Mouse (Mus musculus): ENCODE data around the gene Usp54.
"Not testable (repeated sequence)": the region's sequence is repeated elsewhere in the genome, so short reads cannot be mapped to it uniquely, and the experiment has no call there.

Gene Usp54

GRCm38 (mm10) chr14:20654690-20655421, 14.0 kb upstream of the Usp54 start:
- no peak for DNase-seq (ENCODE audit: extremely low spot score)

GRCm38 (mm10) chr14:20651722-20652256, 10.9 kb upstream of the Usp54 start:
- no peak for DNase-seq (ENCODE audit: extremely low spot score)

DNA sequence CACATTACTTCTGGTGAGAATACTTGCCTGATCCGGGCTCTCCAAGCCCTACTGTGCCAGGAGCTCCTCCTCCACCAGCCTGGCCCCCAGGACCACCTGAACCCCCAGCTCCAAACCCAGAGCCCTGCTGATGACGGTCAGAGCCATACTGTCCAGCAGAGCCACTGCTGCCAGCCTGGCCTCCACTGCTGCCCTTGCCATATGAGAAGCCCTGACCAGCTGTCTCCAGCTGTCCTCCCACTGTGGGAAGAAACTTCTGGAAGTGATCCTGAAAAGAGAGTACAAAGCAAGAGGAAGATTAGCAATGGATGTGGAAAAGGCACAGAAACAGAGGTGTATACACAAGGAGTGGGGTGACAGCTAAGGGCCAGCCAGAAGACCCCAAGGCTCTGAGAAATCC, 10.1 kb upstream of the Usp54 start:
- DNase-seq (ENCODE audit: extremely low spot score) = no peak

DNA sequence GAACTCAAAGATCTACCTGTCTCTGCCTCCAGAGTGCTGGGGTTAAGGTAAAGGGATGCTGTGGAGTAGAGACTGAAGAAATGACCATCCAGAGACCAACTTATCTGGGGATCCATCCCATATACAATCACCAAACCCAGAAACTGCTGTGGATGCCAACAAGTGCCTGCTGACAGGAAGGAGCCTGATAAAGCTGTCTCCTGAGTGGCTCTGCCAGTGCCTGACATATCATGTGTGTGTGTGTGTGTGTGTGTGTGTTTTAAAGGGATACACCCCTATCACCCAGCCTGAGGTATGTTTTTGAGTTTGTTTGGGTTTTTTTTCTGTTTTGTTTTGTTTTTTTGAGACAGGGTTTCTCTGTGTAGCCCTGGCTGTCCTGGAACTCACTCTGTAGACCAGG, 5.5 kb upstream of the Usp54 start:
- no peak for DNase-seq (ENCODE audit: extremely low spot score)

DNA sequence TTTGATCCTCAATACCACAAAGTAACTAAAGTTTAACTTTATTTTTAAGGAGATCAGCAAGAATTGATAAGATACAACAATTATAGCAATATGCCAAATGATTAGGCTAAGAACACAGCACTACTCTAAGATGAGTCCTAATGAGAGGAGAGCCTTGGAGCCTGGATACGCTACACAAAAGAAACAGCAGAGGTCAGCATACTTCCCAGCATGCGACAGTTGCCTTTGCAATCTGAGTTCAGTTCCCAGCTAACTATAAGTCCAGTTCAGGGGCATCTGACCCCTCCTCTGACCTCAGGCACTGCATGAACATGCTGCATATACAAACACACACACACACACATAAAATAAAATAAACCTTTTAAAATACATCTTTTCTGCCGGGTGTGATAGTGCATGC, 4.7 kb upstream of the Usp54 start:
- no peak for DNase-seq (ENCODE audit: extremely low spot score)

GRCm38 (mm10) chr14:20641438-20641875, 594 bp upstream of the Usp54 start:
- no peak for DNase-seq (ENCODE audit: extremely low spot score)

- peak; percentile 44 for DNase-seq (ENCODE audit: extremely low spot score)
Observed at GRCm38 (mm10) chr14:20639918-20640619, 794 bp downstream of the Usp54 start.

DNA sequence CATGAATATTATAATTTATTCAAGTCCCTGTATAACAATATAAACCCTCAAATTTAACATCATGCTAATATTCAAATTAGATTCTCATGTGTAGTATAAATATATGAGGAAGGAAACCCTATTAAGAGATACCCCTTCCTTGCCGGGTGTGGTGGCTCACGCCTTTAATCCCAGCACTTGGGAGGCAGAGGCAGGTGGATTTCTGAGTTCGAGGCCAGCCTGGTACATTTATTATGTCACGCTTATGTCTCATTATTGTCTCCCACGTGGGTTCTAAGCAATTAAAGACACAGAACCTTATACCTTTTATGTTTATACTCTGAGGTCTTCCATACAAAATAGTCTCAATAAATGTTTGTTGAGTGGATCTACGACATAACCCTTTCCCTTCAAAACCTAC, 2.2 kb downstream of the Usp54 start:
- DNase-seq (ENCODE audit: extremely low spot score) = no peak

DNA sequence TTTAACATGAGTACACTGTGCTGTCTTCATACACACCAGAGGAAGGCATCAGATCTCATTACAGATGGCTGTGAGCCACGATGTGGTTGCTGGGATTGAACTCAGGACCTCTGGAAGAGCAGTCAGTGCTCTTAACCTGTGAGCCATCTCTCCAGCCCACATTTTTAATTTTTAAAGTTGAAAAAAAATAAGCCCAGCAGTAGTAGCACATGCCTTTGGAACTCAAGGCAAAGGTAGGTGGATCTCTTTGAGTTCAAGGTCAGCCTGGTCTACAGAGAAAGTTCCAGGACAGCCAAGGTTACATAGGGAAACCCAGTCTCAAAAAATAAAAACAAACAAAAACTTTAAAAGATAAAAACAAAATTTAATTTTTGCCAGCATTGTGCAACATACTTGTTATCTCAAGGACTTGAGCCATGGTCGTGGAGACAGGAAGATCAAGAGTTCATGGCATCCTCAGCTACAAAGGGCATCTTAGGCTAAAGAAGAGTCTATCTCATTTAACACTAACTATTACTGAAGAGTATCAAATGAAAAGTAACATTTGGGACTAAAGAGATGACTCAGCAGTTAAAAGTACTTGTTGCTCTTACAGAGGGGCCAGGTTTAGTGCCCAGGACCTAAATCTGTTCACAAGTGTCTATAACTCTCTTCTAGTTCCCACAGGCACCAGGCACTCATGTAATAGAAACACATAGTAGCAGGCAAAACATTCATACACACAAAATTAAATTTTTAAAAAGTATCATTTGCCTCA, 2.9 kb downstream of the Usp54 start:
- no peak for DNase-seq (ENCODE audit: extremely low spot score)

- DNase-seq (ENCODE audit: extremely low spot score) = not testable (repeated sequence)
Observed at GRCm38 (mm10) chr14:20636968-20637367, 3.9 kb downstream of the Usp54 start.

DNA sequence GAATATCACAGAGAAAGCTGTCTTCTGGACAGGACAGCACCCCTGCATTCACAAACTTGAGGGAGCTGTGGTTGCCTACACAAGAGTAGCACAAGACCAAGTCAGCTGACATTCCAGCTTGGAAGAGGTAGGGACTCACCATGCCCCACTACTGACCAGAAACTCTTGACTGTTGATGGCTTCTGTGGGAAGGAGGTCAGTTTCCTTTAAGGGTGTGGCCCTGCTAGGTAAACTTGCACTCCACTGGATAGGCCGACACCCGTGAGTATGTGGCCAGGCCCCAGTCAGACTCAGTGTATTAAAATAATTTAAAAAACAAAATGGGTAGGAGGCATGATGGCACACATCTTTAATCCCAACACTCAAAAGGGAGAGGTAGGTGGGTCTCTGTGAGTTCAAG, 5.3 kb downstream of the Usp54 start:
- no peak for DNase-seq (ENCODE audit: extremely low spot score)

GRCm38 (mm10) chr14:20631253-20631652, 9.6 kb downstream of the Usp54 start:
- DNase-seq (ENCODE audit: extremely low spot score) = no peak

DNA sequence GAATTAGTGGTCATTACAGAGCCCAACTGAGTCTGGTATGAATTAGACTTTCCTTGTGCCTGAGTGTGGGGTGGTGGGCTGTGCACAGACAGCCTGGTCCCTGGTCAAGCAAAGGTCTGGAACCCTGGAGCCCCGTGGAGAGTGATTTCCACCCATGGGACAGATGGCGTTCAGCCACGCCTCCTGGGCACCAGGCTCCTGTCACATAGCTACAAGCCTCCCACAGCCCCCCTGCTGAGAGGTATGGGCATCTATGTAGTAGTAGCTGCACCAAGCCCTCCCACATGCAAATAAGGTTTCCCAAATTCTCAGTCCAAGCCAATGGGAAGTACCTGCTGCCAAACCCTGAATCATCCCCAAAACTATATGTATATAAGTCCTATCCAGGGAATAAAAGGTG, 13.9 kb downstream of the Usp54 start:
- DNase-seq (ENCODE audit: extremely low spot score) = no peak

DNA sequence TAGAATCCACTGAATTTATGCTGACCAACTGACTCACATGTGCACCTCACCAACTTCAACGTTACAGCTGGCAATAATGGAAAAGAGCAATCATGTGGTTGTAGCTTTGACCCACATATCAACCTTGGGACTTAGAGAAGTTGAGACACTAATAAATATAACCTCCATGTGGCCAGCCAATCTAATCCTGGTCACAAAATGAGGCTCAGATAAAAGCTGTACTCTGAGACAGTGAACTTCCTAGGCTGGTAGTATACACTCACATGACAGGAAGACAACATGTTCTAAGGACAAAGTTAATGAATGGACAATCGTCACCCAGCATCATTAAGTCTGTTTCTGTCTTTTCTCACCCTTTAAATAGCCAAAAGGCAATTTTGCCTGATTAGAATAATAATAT, 14.4 kb downstream of the Usp54 start:
- no peak for DNase-seq (ENCODE audit: extremely low spot score)

GRCm38 (mm10) chr14:20622907-20623306, 18.0 kb downstream of the Usp54 start:
- no peak for DNase-seq (ENCODE audit: extremely low spot score)

DNA sequence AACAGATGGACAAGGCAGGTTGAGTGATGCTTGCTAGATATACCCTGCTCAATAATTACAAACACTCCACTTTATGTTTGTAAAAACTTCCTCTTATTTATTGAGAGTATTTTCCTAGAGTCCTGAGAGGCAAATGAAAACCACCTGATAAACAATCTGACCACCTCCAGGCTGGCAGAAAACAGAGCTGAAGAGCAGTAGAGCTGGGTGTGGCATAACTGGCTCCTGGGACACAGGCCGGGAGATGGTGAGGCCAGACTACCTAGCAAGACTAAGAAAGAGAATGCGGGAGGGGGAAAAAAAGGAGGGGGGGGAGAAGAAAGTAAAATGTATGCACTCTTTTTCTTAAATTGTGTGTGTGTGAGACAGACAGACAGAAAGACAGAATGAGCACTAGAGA, 18.5 kb downstream of the Usp54 start:
- no peak for DNase-seq (ENCODE audit: extremely low spot score)

- no peak for DNase-seq (ENCODE audit: extremely low spot score)
Observed at GRCm38 (mm10) chr14:20621903-20622302, 19.0 kb downstream of the Usp54 start.

- DNase-seq (ENCODE audit: extremely low spot score) = no peak
Observed at GRCm38 (mm10) chr14:20619131-20619530, 21.7 kb downstream of the Usp54 start.

GRCm38 (mm10) chr14:20618211-20618610, 22.7 kb downstream of the Usp54 start:
- DNase-seq (ENCODE audit: extremely low spot score) = no peak

- DNase-seq (ENCODE audit: extremely low spot score) = no peak
Observed at GRCm38 (mm10) chr14:20616421-20616820, 24.4 kb downstream of the Usp54 start.

- no peak for DNase-seq (ENCODE audit: extremely low spot score)
Observed at GRCm38 (mm10) chr14:20615075-20615474, 25.8 kb downstream of the Usp54 start.

GRCm38 (mm10) chr14:20612820-20613219, 28.0 kb downstream of the Usp54 start:
- no peak for DNase-seq (ENCODE audit: extremely low spot score)

All from embryo, embryonic 9.5 days (tissue).